Mouse (Mus musculus): ENCODE data around the gene Tcf7l1. TPM values are rescaled to one million over a fixed set of nuclear protein-coding genes. Genes with fewer than 3 reads are reported as not detected.

The Tcf7l1 gene
- total and polyA plus RNA-seq, 2 experiments from 2014 or later: 3.1 to 5.8 TPM

GRCm38 (mm10) chr6:72803669-72804068 is 14.6 kb upstream of the Tcf7l1 start:
- Histone ChIP-seq H3K36me3 (ENCODE audit: insufficient read depth, low read length) (no peaks in the 10 kb centered on the region), H3K9me3 (ENCODE audit: low read length) (no peaks in the 10 kb centered on the region), H3K4me1 (ENCODE audit: insufficient read depth, low read length) (no peaks in the 10 kb centered on the region), H3K9ac (replicated peaks; ENCODE audit: low read length, poor library complexity, severe bottlenecking) (no peak overlapping the region), H3K4me2 (ENCODE audit: low read depth, low read length, poor library complexity, severe bottlenecking) (no peak overlapping the region), H3K27me3 (ENCODE audit: insufficient read depth, low read length) (no peaks in the 10 kb centered on the region), H3K27ac (ENCODE audit: low read depth, low read length) (no peak overlapping the region), H3K4me3 (ENCODE audit: low read depth, low read length) (no peak overlapping the region)
- ATAC-seq (ENCODE audit: low FRiP score): no peak
- DNase-seq (ENCODE audit: low spot score): no peak
- no peak for TF ChIP-seq CTCF (IDR thresholded peaks at IDR 0.05)
- WGBS: 88% methylated on average over 6 of the region's 6 CpGs

DNA sequence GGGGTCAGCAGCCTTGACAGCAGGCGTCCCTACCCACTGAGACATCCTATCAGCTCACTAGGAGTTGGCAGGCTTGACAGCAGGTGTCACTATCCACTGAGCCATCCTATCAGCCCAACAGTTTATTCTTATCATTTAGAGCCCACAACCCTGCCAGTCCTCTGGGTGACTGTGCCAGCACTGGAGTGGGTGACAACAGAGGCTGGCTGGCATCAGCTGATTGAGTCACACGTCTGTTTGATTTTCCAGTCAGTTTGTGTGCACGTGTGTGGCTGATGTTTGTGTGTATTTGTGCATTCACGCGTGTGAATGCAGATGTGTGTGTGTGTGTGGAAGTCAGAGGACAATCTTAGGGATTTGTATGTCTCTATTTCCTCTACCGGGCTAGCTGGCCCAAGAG is 13.1 kb upstream of the Tcf7l1 start:
- Histone ChIP-seq H3K27me3 (ENCODE audit: insufficient read depth, low read length) (no peaks in the 10 kb centered on the region), H3K4me1 (ENCODE audit: insufficient read depth, low read length) (no peaks in the 10 kb centered on the region), H3K36me3 (ENCODE audit: insufficient read depth, low read length) (no peaks in the 10 kb centered on the region), H3K4me2 (ENCODE audit: low read depth, low read length, poor library complexity, severe bottlenecking) (no peak overlapping the region), H3K27ac (ENCODE audit: low read depth, low read length) (no peak overlapping the region), H3K9ac (replicated peaks; ENCODE audit: low read length, poor library complexity, severe bottlenecking) (no peak overlapping the region), H3K9me3 (ENCODE audit: low read length) (no peaks in the 10 kb centered on the region), H3K4me3 (ENCODE audit: low read depth, low read length) (no peak overlapping the region)
- no peak for DNase-seq (ENCODE audit: low spot score)
- 85% methylated on average over 6 of the region's 6 CpGs for WGBS
- ATAC-seq (ENCODE audit: low FRiP score): no peak
- no peak for TF ChIP-seq CTCF (IDR thresholded peaks at IDR 0.05)

DNA sequence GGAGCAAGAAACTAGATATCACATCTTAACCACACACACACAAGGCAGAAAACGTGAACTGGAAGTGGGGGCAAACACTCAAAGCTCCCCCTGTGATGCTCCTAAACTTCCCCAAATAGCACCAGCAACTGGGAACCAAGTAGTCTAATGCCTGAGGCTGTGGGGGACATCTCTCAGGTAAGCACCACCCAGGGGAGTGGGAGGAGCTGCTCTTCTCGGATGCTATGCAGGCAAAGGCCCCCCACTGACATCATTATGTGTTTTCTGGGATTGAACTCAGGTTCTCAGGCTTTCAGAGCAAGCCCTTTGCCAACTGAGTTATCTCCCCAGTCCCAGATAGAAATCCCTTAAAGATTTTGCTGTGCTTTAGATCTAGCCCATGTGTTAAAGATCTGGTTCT is 11.6 kb upstream of the Tcf7l1 start:
- no peaks in the 10 kb centered on the region for H3K27me3 ChIP-seq (ENCODE audit: insufficient read depth, low read length)
- H3K36me3 ChIP-seq (ENCODE audit: insufficient read depth, low read length): no peaks in the 10 kb centered on the region
- H3K9ac ChIP-seq (replicated peaks; ENCODE audit: low read length, poor library complexity, severe bottlenecking): no peak overlapping the region
- no peaks in the 10 kb centered on the region for H3K4me1 ChIP-seq (ENCODE audit: insufficient read depth, low read length)
- no peak overlapping the region for H3K27ac ChIP-seq (ENCODE audit: low read depth, low read length)
- H3K9me3 ChIP-seq (ENCODE audit: low read length): no peaks in the 10 kb centered on the region
- no peak overlapping the region for H3K4me3 ChIP-seq (ENCODE audit: low read depth, low read length)
- H3K4me2 ChIP-seq (ENCODE audit: low read depth, low read length, poor library complexity, severe bottlenecking): no peak overlapping the region
- 44% methylated on average over 2 of the region's 2 CpGs for WGBS
- no peak for TF ChIP-seq CTCF (IDR thresholded peaks at IDR 0.05)
- ATAC-seq (ENCODE audit: low FRiP score) (no peak), DNase-seq (ENCODE audit: low spot score) (no peak)

DNA sequence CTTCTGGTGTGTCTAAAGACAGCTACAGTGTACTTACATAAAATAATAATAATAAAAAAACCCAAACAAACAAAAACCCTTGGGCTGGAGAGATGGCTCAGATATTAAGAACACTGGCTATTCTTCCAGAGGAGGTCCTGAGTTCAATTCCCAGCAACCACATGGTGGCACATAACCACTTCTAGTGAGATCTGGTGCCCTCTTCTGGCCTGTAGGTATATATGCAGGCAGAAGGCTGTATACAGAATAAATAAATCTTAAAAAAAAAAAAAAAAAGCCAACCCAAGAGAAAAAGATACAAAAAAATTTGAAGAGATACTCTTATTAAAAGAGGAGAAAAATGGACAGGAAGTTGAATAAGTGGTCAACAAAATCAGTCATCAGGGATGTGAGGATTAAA is 8.7 kb upstream of the Tcf7l1 start:
- Histone ChIP-seq H3K4me2 (ENCODE audit: low read depth, low read length, poor library complexity, severe bottlenecking) (no peak overlapping the region), H3K27me3 (ENCODE audit: insufficient read depth, low read length) (no peaks in the 10 kb centered on the region), H3K4me3 (ENCODE audit: low read depth, low read length) (no peak overlapping the region), H3K27ac (ENCODE audit: low read depth, low read length) (no peak overlapping the region), H3K9me3 (ENCODE audit: low read length) (no peaks in the 10 kb centered on the region), H3K9ac (replicated peaks; ENCODE audit: low read length, poor library complexity, severe bottlenecking) (no peak overlapping the region), H3K36me3 (ENCODE audit: insufficient read depth, low read length) (no peaks in the 10 kb centered on the region), H3K4me1 (ENCODE audit: insufficient read depth, low read length) (no peaks in the 10 kb centered on the region)
- peak; percentile 25; the same call in 1 of the 2 replicates for TF ChIP-seq CTCF (IDR thresholded peaks at IDR 0.05)
- ATAC-seq (ENCODE audit: low FRiP score) (no peak), DNase-seq (ENCODE audit: low spot score) (no peak)

DNA sequence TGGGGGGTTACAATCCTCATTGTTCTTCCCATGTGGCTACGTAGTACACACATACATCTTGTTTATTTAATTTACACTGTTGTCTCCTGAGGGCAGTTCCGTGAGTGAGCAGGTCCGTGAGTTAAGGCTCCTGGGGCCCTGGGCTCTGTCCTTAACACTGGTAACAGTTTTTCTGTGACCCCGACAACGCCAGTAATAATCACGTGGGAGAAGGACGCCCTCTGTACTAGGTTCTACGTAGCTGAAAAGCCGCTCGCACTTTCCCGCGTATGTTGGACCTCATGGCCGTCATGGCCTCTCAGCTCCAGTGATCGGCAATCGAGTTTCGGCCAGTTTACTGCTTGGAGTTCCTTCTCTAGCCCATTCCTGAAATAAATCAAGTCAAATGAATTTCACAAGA is 6.4 kb upstream of the Tcf7l1 start:
- H3K27me3 ChIP-seq (ENCODE audit: insufficient read depth, low read length): no peaks in the 10 kb centered on the region
- no peak overlapping the region for H3K4me2 ChIP-seq (ENCODE audit: low read depth, low read length, poor library complexity, severe bottlenecking)
- no peak overlapping the region for H3K9ac ChIP-seq (replicated peaks; ENCODE audit: low read length, poor library complexity, severe bottlenecking)
- ATAC-seq (ENCODE audit: low FRiP score): no peak
- TF ChIP-seq CTCF (IDR thresholded peaks at IDR 0.05): no peak
- no peaks in the 10 kb centered on the region for H3K4me1 ChIP-seq (ENCODE audit: insufficient read depth, low read length)
- H3K9me3 ChIP-seq (ENCODE audit: low read length): no peaks in the 10 kb centered on the region
- H3K4me3 ChIP-seq (ENCODE audit: low read depth, low read length): no peak overlapping the region
- H3K36me3 ChIP-seq (ENCODE audit: insufficient read depth, low read length): no peaks in the 10 kb centered on the region
- DNase-seq (ENCODE audit: low spot score): no peak
- WGBS: 57% methylated on average over 16 of the region's 16 CpGs
- no peak overlapping the region for H3K27ac ChIP-seq (ENCODE audit: low read depth, low read length)

GRCm38 (mm10) chr6:72794870-72795269 is 5.8 kb upstream of the Tcf7l1 start:
- H3K4me1 ChIP-seq (ENCODE audit: insufficient read depth, low read length): no peaks in the 10 kb centered on the region
- no peak overlapping the region for H3K4me3 ChIP-seq (ENCODE audit: low read depth, low read length)
- WGBS: 46% methylated on average over 7 of the region's 7 CpGs
- H3K4me2 ChIP-seq (ENCODE audit: low read depth, low read length, poor library complexity, severe bottlenecking): no peak overlapping the region
- TF ChIP-seq CTCF (IDR thresholded peaks at IDR 0.05): no peak
- ATAC-seq (ENCODE audit: low FRiP score) (no peak), DNase-seq (ENCODE audit: low spot score) (no peak)
- H3K9ac ChIP-seq (replicated peaks; ENCODE audit: low read length, poor library complexity, severe bottlenecking): no peak overlapping the region
- H3K27ac ChIP-seq (ENCODE audit: low read depth, low read length): no peak overlapping the region
- no peaks in the 10 kb centered on the region for H3K27me3 ChIP-seq (ENCODE audit: insufficient read depth, low read length)
- no peaks in the 10 kb centered on the region for H3K36me3 ChIP-seq (ENCODE audit: insufficient read depth, low read length)
- H3K9me3 ChIP-seq (ENCODE audit: low read length): no peaks in the 10 kb centered on the region

All from midbrain, postnatal 0 days (tissue).